Mouse (Mus musculus): Measurements from ENCODE around the gene Gabrg3. TPM values are rescaled to one million over a fixed set of nuclear protein-coding genes. Genes with fewer than 3 reads are reported as not detected.

The Gabrg3 gene
- polyA plus RNA-seq, 1 experiment from 2014 or later, result 1.2 TPM

DNA sequence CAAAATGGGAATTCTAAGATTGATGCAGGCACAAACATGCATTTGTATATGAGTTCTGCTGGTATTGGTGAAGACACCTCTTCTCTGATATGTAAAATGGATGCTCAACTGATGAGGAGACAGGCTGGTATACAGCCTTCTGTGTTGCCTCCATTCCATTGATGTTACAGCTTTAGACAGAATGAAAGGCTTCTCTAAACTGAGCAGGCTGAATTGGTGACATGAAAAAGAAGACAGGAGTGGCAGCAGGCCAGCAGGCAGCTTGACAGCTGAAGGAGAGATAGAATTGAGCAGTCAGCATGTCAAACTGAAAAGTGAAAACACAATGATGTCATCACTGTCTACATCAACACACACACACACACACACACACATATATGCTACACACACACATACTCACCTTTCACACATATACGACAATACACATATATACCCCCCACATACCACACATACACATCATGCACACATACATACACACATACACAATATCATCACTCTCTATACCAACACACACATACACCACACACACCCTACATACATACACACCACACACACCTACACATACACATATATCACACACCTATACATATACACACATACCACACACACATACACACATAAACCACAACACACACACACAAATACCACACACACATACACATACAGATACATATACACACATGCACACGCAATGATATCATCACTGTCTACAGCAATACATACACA, 315.4 kb downstream of the Gabrg3 start:
- Histone ChIP-seq H3K27ac (ENCODE audit: low read depth, low read length) (no peak overlapping the region), H3K4me2 (ENCODE audit: low read depth) (no peak overlapping the region), H3K27me3 (ENCODE audit: control insufficient read depth, insufficient read depth, low read length) (no peaks in the 10 kb centered on the region), H3K4me1 (ENCODE audit: control insufficient read depth, insufficient read depth, low read length) (no peaks in the 10 kb centered on the region), H3K9me3 (ENCODE audit: control insufficient read depth, low read length) (no peaks in the 10 kb centered on the region), H3K4me3 (ENCODE audit: low read depth, low read length) (no peak overlapping the region), H3K36me3 (ENCODE audit: control insufficient read depth, insufficient read depth, low read length) (no peaks in the 10 kb centered on the region), H3K9ac (ENCODE audit: low read length) (no peak overlapping the region)
- 88% methylated on average over 2 of the region's 2 CpGs for WGBS
- no peak for ATAC-seq (ENCODE audit: insufficient read depth, low FRiP score, low TSS enrichment)
- no peak for DNase-seq (ENCODE audit: low spot score)

DNA sequence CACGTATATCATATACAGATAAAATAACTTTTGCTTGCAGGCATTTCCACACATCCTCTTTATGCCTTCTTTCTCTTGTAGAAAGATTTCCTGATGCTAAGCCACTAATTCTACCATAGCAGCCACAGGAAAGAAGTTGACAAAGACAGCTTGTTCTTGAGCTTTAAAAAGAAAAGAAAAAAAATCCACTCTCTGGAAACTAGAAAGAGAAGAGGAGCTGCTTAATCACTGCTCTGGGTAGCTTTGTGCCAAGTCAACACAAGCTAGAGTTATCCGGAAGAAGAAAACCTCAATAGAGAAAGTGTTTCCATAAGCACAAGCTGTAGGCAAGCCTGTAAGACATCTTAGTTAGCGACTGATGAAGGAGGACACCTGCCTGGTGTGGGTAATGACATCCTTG, 321.6 kb downstream of the Gabrg3 start:
- Histone ChIP-seq H3K27ac (ENCODE audit: low read depth, low read length) (no peak overlapping the region), H3K27me3 (ENCODE audit: control insufficient read depth, insufficient read depth, low read length) (no peaks in the 10 kb centered on the region), H3K4me3 (ENCODE audit: low read depth, low read length) (no peak overlapping the region), H3K4me2 (ENCODE audit: low read depth) (no peak overlapping the region), H3K4me1 (ENCODE audit: control insufficient read depth, insufficient read depth, low read length) (no peaks in the 10 kb centered on the region), H3K36me3 (ENCODE audit: control insufficient read depth, insufficient read depth, low read length) (no peaks in the 10 kb centered on the region), H3K9me3 (ENCODE audit: control insufficient read depth, low read length) (no peaks in the 10 kb centered on the region), H3K9ac (ENCODE audit: low read length) (no peak overlapping the region)
- WGBS, result 91% methylated on average over 3 of the region's 3 CpGs
- ATAC-seq (ENCODE audit: insufficient read depth, low FRiP score, low TSS enrichment) (no peak), DNase-seq (ENCODE audit: low spot score) (no peak)

DNA sequence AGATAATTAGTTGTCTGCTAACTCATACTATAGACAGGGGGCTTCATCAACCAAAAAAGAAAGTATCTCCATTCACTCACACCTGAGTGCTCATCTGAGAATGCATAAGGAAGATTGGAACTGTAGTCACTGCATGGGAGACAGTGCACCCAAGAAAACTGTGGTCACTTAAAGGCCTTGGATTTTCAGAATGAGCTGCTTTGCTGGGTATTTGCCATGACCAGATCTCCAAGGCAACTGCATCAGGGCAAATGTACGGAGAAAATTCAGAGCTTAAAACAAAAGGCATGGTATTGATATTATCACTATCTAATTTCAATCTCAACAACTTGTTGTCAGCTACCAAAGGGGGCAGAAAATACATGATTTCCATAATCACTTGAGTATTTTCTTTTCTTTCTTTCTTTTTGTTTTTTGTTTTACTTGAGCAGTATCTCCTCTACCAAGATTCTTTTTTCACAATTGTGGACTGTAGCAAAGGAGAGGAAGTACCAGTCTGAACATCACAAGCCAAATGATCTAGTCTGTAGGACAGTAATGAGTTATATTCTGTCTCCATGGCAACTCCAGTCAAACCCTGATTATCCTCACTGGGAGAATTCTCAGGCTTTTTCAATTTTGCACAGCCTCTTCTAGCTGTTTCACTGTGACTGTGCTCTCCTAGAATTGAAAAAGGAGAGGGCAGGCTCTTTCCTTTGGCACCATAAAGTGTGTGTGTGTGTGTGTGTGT, 335.9 kb downstream of the Gabrg3 start:
- Histone ChIP-seq H3K27ac (ENCODE audit: low read depth, low read length) (no peak overlapping the region), H3K27me3 (ENCODE audit: control insufficient read depth, insufficient read depth, low read length) (no peaks in the 10 kb centered on the region), H3K36me3 (ENCODE audit: control insufficient read depth, insufficient read depth, low read length) (no peaks in the 10 kb centered on the region), H3K4me1 (ENCODE audit: control insufficient read depth, insufficient read depth, low read length) (no peaks in the 10 kb centered on the region), H3K4me3 (ENCODE audit: low read depth, low read length) (no peak overlapping the region), H3K9ac (ENCODE audit: low read length) (no peak overlapping the region), H3K4me2 (ENCODE audit: low read depth) (no peak overlapping the region), H3K9me3 (ENCODE audit: control insufficient read depth, low read length) (no peaks in the 10 kb centered on the region)
- DNase-seq (ENCODE audit: low spot score) (no peak), ATAC-seq (ENCODE audit: insufficient read depth, low FRiP score, low TSS enrichment) (no peak)
- WGBS, result 72% methylated on average over 1 of the region's 1 CpGs

DNA sequence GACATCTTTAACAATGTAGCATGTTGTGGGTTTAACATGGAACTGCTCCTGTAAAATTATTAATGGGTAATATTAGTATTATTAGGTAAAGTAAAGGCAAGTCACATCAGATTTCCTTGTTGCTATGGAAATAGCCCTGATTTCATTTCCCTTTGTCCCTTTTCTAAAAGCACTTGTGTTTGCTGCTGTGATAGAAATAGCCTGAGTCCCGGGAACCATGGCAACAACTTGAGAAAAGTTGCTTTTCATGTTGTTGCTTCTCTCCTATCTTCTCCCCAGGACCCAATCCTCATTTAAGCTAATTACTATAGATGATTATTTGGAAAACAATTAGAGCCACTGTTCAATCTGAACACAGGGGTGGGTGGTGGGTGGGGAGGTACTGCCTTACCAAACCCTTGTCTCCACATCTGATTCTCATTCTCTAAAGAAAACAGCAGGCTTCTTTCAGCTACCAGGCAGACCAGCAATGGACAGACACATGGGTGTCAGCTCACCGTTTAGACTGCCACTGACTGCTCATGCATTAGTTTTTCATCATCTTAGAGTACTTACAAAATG, 349.0 kb downstream of the Gabrg3 start:
- no peak overlapping the region for H3K9ac ChIP-seq (ENCODE audit: low read length)
- no peaks in the 10 kb centered on the region for H3K36me3 ChIP-seq (ENCODE audit: control insufficient read depth, insufficient read depth, low read length)
- no peak overlapping the region for H3K4me2 ChIP-seq (ENCODE audit: low read depth)
- H3K4me1 ChIP-seq (ENCODE audit: control insufficient read depth, insufficient read depth, low read length), result no peaks in the 10 kb centered on the region
- H3K4me3 ChIP-seq (ENCODE audit: low read depth, low read length), result no peak overlapping the region
- DNase-seq (ENCODE audit: low spot score) (no peak), ATAC-seq (ENCODE audit: insufficient read depth, low FRiP score, low TSS enrichment) (no peak)
- no peaks in the 10 kb centered on the region for H3K27me3 ChIP-seq (ENCODE audit: control insufficient read depth, insufficient read depth, low read length)
- 49% methylated on average over 2 of the region's 2 CpGs for WGBS
- no peaks in the 10 kb centered on the region for H3K9me3 ChIP-seq (ENCODE audit: control insufficient read depth, low read length)
- H3K27ac ChIP-seq (ENCODE audit: low read depth, low read length), result no peak overlapping the region

DNA sequence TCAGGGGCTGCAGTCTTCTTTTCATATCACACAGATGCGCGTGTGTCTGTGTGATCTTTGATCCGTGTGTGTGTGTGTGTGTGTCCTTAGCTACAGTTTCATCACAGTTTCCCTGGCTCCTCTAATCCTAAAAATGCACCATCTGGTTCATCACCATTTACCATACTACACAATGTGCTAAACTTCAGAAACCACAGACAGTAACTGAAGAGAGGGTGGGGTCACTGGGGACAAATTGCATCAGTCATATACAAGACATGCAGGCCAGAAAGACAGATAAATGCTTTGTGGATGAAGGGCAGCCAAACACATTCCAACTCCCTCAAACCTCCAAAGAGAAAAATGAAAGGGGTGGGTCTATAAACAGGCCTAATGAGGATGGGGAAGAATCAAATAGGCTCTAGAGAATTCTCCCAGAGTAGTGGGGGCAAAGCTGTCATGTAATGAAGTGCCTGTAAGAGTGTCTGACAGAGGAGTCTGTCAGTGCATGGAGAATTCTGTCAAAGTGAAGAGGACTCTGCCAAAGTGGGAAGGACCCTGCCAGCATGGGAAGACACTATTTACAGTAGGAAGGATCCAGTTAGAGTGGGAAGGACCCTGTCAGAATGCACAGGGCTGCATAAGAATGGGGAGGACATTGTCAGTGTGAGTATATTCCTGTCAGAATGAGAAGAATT, 386.3 kb downstream of the Gabrg3 start:
- no peak overlapping the region for H3K4me3 ChIP-seq (ENCODE audit: low read depth, low read length)
- H3K27ac ChIP-seq (ENCODE audit: low read depth, low read length), result no peak overlapping the region
- 94% methylated on average over 3 of the region's 3 CpGs for WGBS
- H3K4me1 ChIP-seq (ENCODE audit: control insufficient read depth, insufficient read depth, low read length), result no peaks in the 10 kb centered on the region
- DNase-seq (ENCODE audit: low spot score) (no peak), ATAC-seq (ENCODE audit: insufficient read depth, low FRiP score, low TSS enrichment) (no peak)
- H3K36me3 ChIP-seq (ENCODE audit: control insufficient read depth, insufficient read depth, low read length), result no peaks in the 10 kb centered on the region
- H3K9me3 ChIP-seq (ENCODE audit: control insufficient read depth, low read length), result no peaks in the 10 kb centered on the region
- no peak overlapping the region for H3K9ac ChIP-seq (ENCODE audit: low read length)
- no peaks in the 10 kb centered on the region for H3K27me3 ChIP-seq (ENCODE audit: control insufficient read depth, insufficient read depth, low read length)
- no peak overlapping the region for H3K4me2 ChIP-seq (ENCODE audit: low read depth)

DNA sequence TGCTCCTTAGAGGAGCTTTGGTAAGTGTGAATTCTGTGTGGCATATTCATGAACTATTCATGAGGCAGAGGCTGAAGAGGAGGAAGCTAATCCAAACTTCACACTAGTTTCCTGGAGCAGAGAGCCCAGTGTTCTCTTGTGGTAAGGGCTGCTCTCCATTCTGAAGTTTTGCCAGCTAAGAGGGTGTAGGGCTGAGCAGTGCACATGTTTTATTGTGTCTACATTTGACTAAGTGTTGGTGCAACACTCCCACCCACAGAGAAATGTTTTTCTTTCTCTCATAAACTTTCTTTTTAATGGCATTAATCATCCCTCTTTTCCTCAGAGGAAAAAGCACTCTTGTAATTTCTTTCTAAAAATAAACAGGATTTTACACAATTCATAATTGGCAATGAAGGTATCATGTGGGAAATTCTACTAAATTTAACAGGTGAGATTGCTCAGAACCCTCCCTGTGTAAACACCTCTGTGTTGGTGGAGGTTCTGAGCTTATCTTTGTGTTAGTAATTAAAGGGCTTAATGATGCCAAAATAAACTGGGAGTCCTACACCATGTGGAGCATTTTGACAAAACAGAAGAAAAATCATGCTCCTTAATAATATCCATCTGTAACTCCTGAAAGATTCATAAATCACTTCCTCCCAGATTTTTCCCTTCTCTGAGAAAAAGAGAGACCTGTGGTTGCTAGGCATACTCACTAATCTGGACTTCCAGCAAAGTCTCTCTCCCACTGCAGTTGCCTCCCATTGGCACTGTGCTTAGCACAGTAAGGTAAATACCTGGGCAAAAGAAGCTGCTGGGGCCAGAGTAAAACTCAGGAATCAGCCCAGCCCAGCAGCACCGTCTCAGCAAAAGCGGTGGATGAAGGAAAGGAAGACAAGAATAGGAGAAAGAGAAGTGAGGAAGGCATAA, 389.0 kb downstream of the Gabrg3 start:
- Histone ChIP-seq H3K9ac (ENCODE audit: low read length) (no peak overlapping the region), H3K27ac (ENCODE audit: low read depth, low read length) (no peak overlapping the region), H3K4me3 (ENCODE audit: low read depth, low read length) (no peak overlapping the region), H3K36me3 (ENCODE audit: control insufficient read depth, insufficient read depth, low read length) (no peaks in the 10 kb centered on the region), H3K9me3 (ENCODE audit: control insufficient read depth, low read length) (no peaks in the 10 kb centered on the region), H3K4me2 (ENCODE audit: low read depth) (no peak overlapping the region), H3K27me3 (ENCODE audit: control insufficient read depth, insufficient read depth, low read length) (no peaks in the 10 kb centered on the region), H3K4me1 (ENCODE audit: control insufficient read depth, insufficient read depth, low read length) (no peaks in the 10 kb centered on the region)
- 94% methylated on average over 2 of the region's 2 CpGs for WGBS
- no peak for ATAC-seq (ENCODE audit: insufficient read depth, low FRiP score, low TSS enrichment)
- DNase-seq (ENCODE audit: low spot score), result no peak

DNA sequence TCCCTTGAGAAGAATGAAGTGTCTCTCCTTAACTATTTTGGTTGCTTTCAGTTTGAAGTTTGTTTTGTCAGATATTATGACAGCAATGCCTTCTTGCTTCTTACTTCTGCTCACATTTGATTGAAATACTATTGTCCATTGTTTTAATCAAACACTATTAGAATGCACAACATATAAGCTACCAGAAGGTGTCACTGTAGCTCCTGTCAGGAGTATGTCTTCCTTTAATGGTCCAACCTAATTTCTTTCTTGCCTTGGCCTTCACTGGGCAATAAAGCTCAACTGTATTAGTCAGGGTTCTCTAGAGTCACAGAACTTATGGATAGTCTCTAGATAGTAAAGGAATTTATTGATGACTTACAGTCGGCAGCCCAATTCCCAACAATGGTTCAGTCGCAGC, 440.6 kb downstream of the Gabrg3 start:
- no peaks in the 10 kb centered on the region for H3K9me3 ChIP-seq (ENCODE audit: control insufficient read depth, low read length)
- no peak overlapping the region for H3K9ac ChIP-seq (ENCODE audit: low read length)
- no peaks in the 10 kb centered on the region for H3K36me3 ChIP-seq (ENCODE audit: control insufficient read depth, insufficient read depth, low read length)
- no peak overlapping the region for H3K4me3 ChIP-seq (ENCODE audit: low read depth, low read length)
- no peaks in the 10 kb centered on the region for H3K27me3 ChIP-seq (ENCODE audit: control insufficient read depth, insufficient read depth, low read length)
- H3K4me2 ChIP-seq (ENCODE audit: low read depth), result no peak overlapping the region
- ATAC-seq (ENCODE audit: insufficient read depth, low FRiP score, low TSS enrichment) (no peak), DNase-seq (ENCODE audit: low spot score) (no peak)
- no CpG with 5 or more reads among the region's 2 CpGs for WGBS
- no peak overlapping the region for H3K27ac ChIP-seq (ENCODE audit: low read depth, low read length)
- no peaks in the 10 kb centered on the region for H3K4me1 ChIP-seq (ENCODE audit: control insufficient read depth, insufficient read depth, low read length)

DNA sequence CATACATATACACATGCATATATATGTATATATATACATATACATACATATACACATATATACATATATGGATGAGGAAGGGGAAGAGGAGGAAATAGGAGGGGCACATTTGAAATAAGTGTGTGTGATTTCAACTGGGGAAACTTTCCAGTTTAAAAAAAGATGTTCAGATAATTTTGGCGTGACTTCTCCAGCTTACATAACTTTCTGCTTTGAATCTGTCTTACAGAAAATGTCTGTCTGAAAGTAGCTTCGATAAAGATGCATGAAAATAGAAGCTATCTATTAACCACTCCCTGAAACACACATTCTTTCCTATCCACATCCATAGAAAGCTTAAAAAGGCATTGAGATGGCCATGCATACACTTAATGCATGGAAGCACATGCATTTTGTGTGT, 445.4 kb downstream of the Gabrg3 start:
- 82% methylated on average over 2 of the region's 2 CpGs for WGBS
- Histone ChIP-seq H3K4me1 (ENCODE audit: control insufficient read depth, insufficient read depth, low read length) (no peaks in the 10 kb centered on the region), H3K9me3 (ENCODE audit: control insufficient read depth, low read length) (no peaks in the 10 kb centered on the region), H3K9ac (ENCODE audit: low read length) (no peak overlapping the region), H3K27me3 (ENCODE audit: control insufficient read depth, insufficient read depth, low read length) (no peaks in the 10 kb centered on the region), H3K27ac (ENCODE audit: low read depth, low read length) (no peak overlapping the region), H3K4me3 (ENCODE audit: low read depth, low read length) (no peak overlapping the region), H3K4me2 (ENCODE audit: low read depth) (no peak overlapping the region), H3K36me3 (ENCODE audit: control insufficient read depth, insufficient read depth, low read length) (no peaks in the 10 kb centered on the region)
- no peak for DNase-seq (ENCODE audit: low spot score)
- no peak for ATAC-seq (ENCODE audit: insufficient read depth, low FRiP score, low TSS enrichment)
